Mouse (Mus musculus): ENCODE measurements around the gene Cdc42.

Cdc42 gene

GRCm38 (mm10) chr4:137357517-137358254, at the start of gene Cdc42:
TSS of gene Cdc42 (minus strand) at chr4:137357720.
- DNase-seq: peak; percentile 99

- DNase-seq: no peak
These were observed 48.1 kb upstream of the Cdc42 start for GRCm38 (mm10) chr4:137405571-137405970.

- no peak for DNase-seq
These were observed 39.4 kb upstream of the Cdc42 start for GRCm38 (mm10) chr4:137396641-137397525.

GRCm38 (mm10) chr4:137393378-137394135, 36.0 kb upstream of the Cdc42 start:
- peak; percentile 39 for DNase-seq

- no peak for DNase-seq
These were observed 35.4 kb upstream of the Cdc42 start for GRCm38 (mm10) chr4:137392874-137393273.

- no peak for DNase-seq
These were observed 33.8 kb upstream of the Cdc42 start for GRCm38 (mm10) chr4:137391287-137391686.

GRCm38 (mm10) chr4:137390196-137390595, 32.7 kb upstream of the Cdc42 start:
- no peak for DNase-seq

- peak; percentile 72 for DNase-seq
These were observed 31.5 kb upstream of the Cdc42 start for GRCm38 (mm10) chr4:137388983-137389382.

- peak; percentile 90 for DNase-seq
These were observed 30.7 kb upstream of the Cdc42 start for GRCm38 (mm10) chr4:137388059-137388794.

- DNase-seq: no peak
These were observed 30.1 kb upstream of the Cdc42 start for GRCm38 (mm10) chr4:137387482-137388058.

GRCm38 (mm10) chr4:137380702-137381605, 23.4 kb upstream of the Cdc42 start:
- DNase-seq: no peak

GRCm38 (mm10) chr4:137379713-137380255, 22.3 kb upstream of the Cdc42 start:
- DNase-seq: no peak

GRCm38 (mm10) chr4:137379085-137379484, 21.6 kb upstream of the Cdc42 start:
- DNase-seq: no peak

- DNase-seq: no peak
These were observed 20.2 kb upstream of the Cdc42 start for GRCm38 (mm10) chr4:137377526-137378304.

GRCm38 (mm10) chr4:137376778-137377177, 19.3 kb upstream of the Cdc42 start:
- no peak for DNase-seq

- no peak for DNase-seq
These were observed 18.1 kb upstream of the Cdc42 start for GRCm38 (mm10) chr4:137375314-137376278.

GRCm38 (mm10) chr4:137373711-137374110, 16.2 kb upstream of the Cdc42 start:
- DNase-seq: peak; percentile 57
